Mouse (Mus musculus) layer of hippocampus, adult 9-10 months (tissue): ENCODE measurements at regions not wholly inside any gene's neighbourhood (a gene's known extent, or its start where the extent isn't known, plus 50 kb on each side); places are given as distances from the start of the nearest gene placed in this dataset.
"Not testable (repeated sequence)": the region's sequence is repeated elsewhere in the genome, so short reads cannot be mapped to it uniquely, and the experiment has no call there.

Experiments
- DNase-seq: peaks from one replicate; pipeline ENCODE4 v3.0.0; 2022; ENCODE audit warnings: low spot score

GRCm38 (mm10) chrX:135112109-135112508, 65.3 kb downstream of the Gm15023 start:
- not testable (repeated sequence) for DNase-seq

GRCm38 (mm10) chrX:135110866-135111265, 66.6 kb downstream of the Gm15023 start:
- DNase-seq, result not testable (repeated sequence)

- no peak for DNase-seq
These were observed 75.8 kb downstream of the Gm15023 start for GRCm38 (mm10) chrX:135101594-135101993.

GRCm38 (mm10) chrX:135098101-135098500, 79.3 kb downstream of the Gm15023 start:
- no peak for DNase-seq

- DNase-seq, result no peak
These were observed 81.2 kb downstream of the Gm15023 start for GRCm38 (mm10) chrX:135096206-135096605.

- peak; percentile 20 for DNase-seq
These were observed 82.1 kb upstream of the Zmat1 start for GRCm38 (mm10) chrX:135091074-135091473.

- not testable (repeated sequence) for DNase-seq
These were observed 78.1 kb upstream of the Zmat1 start for GRCm38 (mm10) chrX:135087068-135087579.

GRCm38 (mm10) chrX:135086564-135086963, 77.6 kb upstream of the Zmat1 start:
- not testable (repeated sequence) for DNase-seq

- DNase-seq, result not testable (repeated sequence)
These were observed 77.0 kb upstream of the Zmat1 start for GRCm38 (mm10) chrX:135085770-135086553.

GRCm38 (mm10) chrX:135080380-135081158, 71.6 kb upstream of the Zmat1 start:
- DNase-seq, result no peak

GRCm38 (mm10) chrX:135079388-135079787, 70.4 kb upstream of the Zmat1 start:
- no peak for DNase-seq

GRCm38 (mm10) chrX:135075903-135076302, 66.9 kb upstream of the Zmat1 start:
- no peak for DNase-seq

- DNase-seq, result no peak
These were observed 60.4 kb upstream of the Zmat1 start for GRCm38 (mm10) chrX:135069448-135069847.

- no peak for DNase-seq
These were observed 51.2 kb upstream of the Zmat1 start for GRCm38 (mm10) chrX:135060184-135060583.

- DNase-seq, result no peak
These were observed 49.9 kb upstream of the Zmat1 start for GRCm38 (mm10) chrX:135058949-135059348.
